Mouse (Mus musculus) right cerebral cortex, postnatal 10 days (tissue): Measurements from ENCODE around the gene Smim22.

Source experiments
- DNase-seq, 2 experiments: peaks; one replicate each; pipeline ENCODE4 v3.0.0; 2021; ENCODE audit warnings: low spot score in 2 of 2

The Smim22 gene

DNA sequence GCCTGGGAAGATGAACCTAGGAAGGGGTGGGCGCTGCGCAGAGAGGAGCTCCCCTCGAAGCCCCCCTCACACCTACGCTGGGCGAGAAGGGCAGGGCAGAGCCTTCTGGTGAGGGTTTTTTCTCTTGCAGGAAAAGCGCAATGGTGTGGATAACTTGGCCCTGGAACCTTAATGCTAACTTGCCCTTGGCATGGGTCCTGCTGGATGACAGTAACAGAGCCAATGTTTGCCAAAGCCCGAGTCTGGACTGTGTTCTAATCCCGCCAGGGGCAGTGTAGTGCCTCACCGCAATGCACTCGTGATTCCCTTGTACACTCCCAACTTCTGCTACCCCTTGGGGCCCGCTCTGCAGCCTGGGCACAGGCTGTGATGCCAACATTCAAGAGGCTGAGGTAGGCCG is 988 bp downstream of the Smim22 start:
- DNase-seq, result no peak

GRCm38 (mm10) chr16:5010371-5010935 is 3.4 kb downstream of the Smim22 start:
- no peak for DNase-seq

GRCm38 (mm10) chr16:5011285-5011684 is 4.2 kb downstream of the Smim22 start:
- no peak for DNase-seq

- peak in 1 of 2 experiments; percentile 46 for DNase-seq
Observed at GRCm38 (mm10) chr16:5012036-5013005, 5.2 kb downstream of the Smim22 start.

- DNase-seq, result peak; percentile 99 to 100
Observed at GRCm38 (mm10) chr16:5013054-5013838, 6.2 kb downstream of the Smim22 start, which contains the start of gene Rogdi. Gene Rogdi (minus strand): TSS chr16:5013553.

- DNase-seq, result no peak
Observed at GRCm38 (mm10) chr16:5014578-5014977, 7.5 kb downstream of the Smim22 start.

- no peak for DNase-seq
Observed at GRCm38 (mm10) chr16:5024021-5024420, 16.9 kb downstream of the Smim22 start.

DNA sequence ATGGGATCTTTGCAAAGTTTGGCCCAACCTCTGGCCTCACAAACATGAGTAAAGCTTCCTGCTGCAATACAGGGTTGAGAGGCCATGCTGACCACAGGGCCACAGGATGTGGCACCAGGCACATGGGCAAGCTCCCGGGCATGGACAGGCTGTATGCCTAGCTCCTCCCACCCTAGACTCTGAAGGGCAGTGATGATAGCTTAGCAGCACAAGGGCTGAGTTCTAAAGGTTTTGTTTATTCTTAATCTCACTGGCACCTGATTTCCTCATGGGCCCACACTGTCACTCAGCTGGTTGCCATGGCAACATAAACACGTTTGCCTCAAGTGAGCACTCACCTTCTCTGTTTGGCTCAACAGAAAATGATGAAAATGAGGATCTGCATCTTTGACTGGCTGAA is 22.8 kb downstream of the Smim22 start:
- no peak for DNase-seq

DNA sequence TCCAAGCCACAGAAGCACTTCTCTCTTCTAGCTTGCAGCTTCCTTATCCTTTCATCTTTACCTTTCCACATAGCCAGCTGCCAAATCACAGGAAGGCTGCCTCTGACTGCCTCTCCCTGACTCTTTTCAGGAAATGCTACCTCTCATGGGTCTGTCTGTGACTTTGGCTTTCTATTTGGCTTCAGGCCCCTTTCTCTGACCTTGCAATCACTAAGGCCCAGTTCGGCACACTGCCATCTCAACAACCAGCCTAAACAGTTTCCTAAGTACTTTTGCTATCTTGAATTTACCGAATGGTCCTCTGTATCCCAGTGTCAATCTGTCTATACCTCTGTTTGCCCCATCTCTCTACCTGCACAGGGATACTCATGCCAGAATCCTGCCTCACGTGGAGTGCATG is 28.5 kb downstream of the Smim22 start:
- no peak for DNase-seq

DNA sequence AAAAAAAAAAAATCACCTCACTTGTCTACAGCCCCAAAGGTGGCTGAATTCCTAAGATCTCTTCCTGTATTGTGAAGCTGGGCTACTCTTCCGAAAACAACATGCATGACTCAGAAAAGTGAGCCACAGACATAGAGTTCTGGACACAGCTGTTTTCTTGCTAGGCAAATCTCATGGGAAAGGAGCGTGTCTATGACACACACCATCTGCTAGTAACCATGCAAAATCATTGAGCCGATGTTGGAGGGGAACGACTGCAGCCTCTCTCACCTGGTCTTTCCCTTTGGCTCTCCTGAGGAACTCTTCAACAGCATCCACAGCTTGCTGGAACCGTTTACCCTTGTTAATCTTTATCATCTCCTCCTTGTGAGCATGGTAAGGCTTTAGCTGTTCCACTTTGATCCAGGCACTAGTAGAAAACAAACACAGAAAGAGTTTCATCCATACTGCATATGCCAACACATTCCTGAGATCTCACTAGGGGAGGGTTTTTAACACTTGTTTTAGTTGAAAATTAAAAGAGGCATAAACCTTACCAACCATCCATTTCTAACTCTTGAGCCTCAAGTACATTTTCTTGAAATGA is 29.7 kb downstream of the Smim22 start:
- DNase-seq, result no peak

DNA sequence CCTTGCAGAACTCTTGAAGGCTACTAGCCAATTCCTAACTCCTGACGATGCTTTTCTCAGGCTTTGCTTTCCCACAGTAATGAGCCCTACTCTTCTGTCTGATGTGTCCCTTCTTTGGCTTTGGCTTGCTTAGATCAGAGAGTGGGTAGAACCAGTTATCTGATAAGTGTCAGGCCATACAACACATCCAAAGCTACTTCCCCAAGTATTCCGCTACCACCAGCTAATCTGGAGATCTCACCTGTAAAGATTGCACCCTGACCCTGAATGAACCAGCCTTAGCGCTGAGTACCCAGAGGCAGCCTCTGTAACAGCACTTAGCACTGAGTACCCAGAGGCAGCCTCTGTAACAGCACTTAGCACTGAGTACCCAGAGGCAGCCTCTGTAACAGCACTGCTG is 38.2 kb downstream of the Smim22 start:
- DNase-seq, result no peak

- peak in 1 of 2 experiments; percentile 24 for DNase-seq
Observed at GRCm38 (mm10) chr16:5049182-5049773, 42.2 kb downstream of the Smim22 start.

DNA sequence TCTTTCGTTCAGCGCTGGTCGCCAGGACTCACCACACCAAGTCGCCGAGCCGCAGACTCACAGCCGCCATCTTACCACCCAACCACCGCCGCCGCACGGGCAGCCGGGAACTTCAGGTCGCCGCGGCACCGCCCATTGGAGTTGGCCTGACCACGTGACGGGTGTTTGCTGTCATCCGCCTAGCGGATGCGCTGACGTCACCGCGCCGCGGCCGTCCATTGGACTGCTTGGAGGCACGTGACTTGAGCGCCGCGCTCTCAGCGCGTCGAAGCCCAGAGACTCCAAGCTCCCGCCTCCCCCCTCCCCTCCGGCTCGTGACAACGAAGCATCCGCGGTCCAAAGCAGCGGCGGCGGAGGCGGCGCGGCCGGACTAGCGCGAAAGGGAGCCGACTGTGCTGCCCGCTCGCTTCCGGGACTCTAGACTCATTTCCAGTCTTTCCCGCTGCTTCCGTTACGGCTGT is 42.7 kb downstream of the Smim22 start, which contains the start of the genes Glyr1 and Ubn1:
Gene Glyr1, minus strand, starts transcription at position 90 of the 461 bp plus-strand sequence.
Gene Ubn1, plus strand, starts transcription at position 284 of the 461 bp plus-strand sequence.
- DNase-seq, result peak; percentile 100

DNA sequence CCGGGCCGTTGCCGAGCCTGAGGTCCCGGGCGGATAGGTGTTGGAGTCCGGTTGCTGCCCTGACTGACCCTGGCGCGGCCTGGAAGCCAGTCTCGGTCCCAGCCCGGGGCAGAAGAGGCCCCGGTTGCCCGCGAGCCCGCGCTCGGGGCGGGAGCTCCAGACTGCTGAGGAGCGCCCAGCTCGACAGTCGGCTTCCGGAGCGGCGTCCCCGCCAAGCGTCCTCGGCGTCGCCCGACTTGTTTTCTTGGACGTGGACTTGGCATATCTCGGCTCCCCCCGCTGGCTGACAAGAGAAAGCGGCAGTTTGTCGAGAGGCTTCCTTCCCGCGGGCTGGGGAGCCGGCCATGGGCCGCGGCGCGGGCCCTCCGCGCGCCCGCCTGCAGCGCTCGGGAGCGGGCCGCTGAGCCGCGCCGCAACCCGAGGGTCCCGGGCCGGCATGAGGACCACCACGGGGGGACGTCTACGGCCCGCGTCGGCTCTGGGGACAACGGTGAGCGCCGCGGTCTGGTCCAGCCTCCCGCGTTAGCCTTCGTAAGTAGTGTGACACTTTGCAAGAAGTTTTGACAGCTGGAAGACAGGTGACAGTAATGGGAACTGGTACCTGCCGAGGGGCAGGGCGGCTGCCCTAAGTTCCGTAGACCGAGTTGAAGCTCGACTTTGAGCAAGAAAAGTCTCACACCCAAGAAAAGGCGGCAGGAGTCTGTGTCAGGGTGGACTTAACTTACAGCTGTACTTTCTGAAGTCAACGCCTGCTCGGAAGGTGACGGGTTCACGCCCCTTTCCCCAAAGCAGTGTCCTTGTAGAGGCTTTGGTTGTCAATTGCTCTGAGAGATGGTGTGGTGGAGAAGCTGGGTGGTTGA is 43.4 kb downstream of the Smim22 start:
- peak; percentile 80 to 87 for DNase-seq
